Comparison of ENCODE assay signal across 8 mouse cellular contexts in genomic region chrX:101849281-101849821, GRCm38 (mm10). TPM values are rescaled to one million over a fixed set of nuclear protein-coding genes. Genes with fewer than 3 reads are reported as not detected.
DNase-seq lines count a peak whose midpoint lies in the region; ATAC-seq lines count a peak whose summit lies in the region.

Gene Nhsl2, plus strand, starts transcription at chrX:101849385.

- H3K27ac ChIP-seq in intestine, embryonic 14.5 days (ENCODE audit: low read depth): peak within 1 kb of the TSS; percentile 16; the same call in 1 of the 2 replicates

- peaks cover 46% of the 10 kb centered on the region for H3K27me3 ChIP-seq in intestine, embryonic 14.5 days (replicated peaks; ENCODE audit: control insufficient read depth, insufficient read depth, low read length)

- no peaks in the 10 kb centered on the region for H3K36me3 ChIP-seq in intestine, embryonic 14.5 days (ENCODE audit: control insufficient read depth, insufficient read depth, low read length)

- intact Hi-C loops in left cerebral cortex, postnatal 36 days (cut with DNase I): no loop called here

- peak within 1 kb of the TSS; percentile 44 for H3K4me3 ChIP-seq in intestine, embryonic 14.5 days (ENCODE audit: low read depth, low read length)

- DNase-seq in adrenal gland, postnatal 14 days: peak; percentile 55
- DNase-seq in cerebellum, postnatal 25 days: peak; percentile 78 to 81
- DNase-seq in gastrocnemius, postnatal 25 days: peak; percentile 29
- peak; percentile 69 for DNase-seq in intestine, embryonic 14.5 days (ENCODE audit: low spot score)
- peak; percentile 14 to 37 for DNase-seq in left cerebral cortex, postnatal 36 days (ENCODE audit: low spot score in 2 of 2)
- peak; percentile 61 for DNase-seq in mesoderm, embryonic 11.5 days (ENCODE audit: low read depth, low spot score)
- DNase-seq in right cerebral cortex, postnatal 25 days: peak; percentile 46
- DNase-seq in B cell, adult 2 months: no peak

- 12% methylated on average over 24 of the region's 58 CpGs for WGBS in intestine, embryonic 14.5 days

- H3K9ac ChIP-seq in intestine, embryonic 14.5 days (ENCODE audit: low read length): peak within 1 kb of the TSS; percentile 48

- peak; percentile 77 for ATAC-seq in intestine, embryonic 14.5 days (replicated peaks; ENCODE audit: low FRiP score, low TSS enrichment, low read depth)

- H3K4me2 ChIP-seq in intestine, embryonic 14.5 days (ENCODE audit: low read length): peak within 1 kb of the TSS; percentile 54

- H3K9me3 ChIP-seq in intestine, embryonic 14.5 days (ENCODE audit: control insufficient read depth, low read length): no peaks in the 10 kb centered on the region

- peaks cover 5% of the 10 kb centered on the region; the same call in 1 of the 2 replicates for H3K4me1 ChIP-seq in intestine, embryonic 14.5 days (replicated peaks; ENCODE audit: control insufficient read depth, insufficient read depth, low read length)

RNA-seq across cellular contexts. Expression of gene Nhsl2, which starts in this region (rescaled TPM):
- total RNA-seq in adrenal gland, postnatal 14 days (2021): 5.7 and 6.2 TPM in 2 replicates
- total RNA-seq in gastrocnemius, postnatal 25 days (2021): 1 to 10 TPM; 2.0 to 3.6 TPM
- polyA plus RNA-seq in intestine, embryonic 14.5 days (2014; fragmentation: Nextera tagmentation; extraction: Ambion mirVana): 13.8 and 14.4 TPM in 2 replicates
- total RNA-seq in left cerebral cortex, postnatal 36 days (2021): 10 to 100 TPM; 28.7 to 43.0 TPM

Comparison
In these comparisons a context has a peak if more than half of its experiments do, and no peak if none do; other contexts are left out.
1. DNase-seq: peak in adrenal gland, postnatal 14 days (single experiment), cerebellum, postnatal 25 days (2 of 2), gastrocnemius, postnatal 25 days (single experiment), intestine, embryonic 14.5 days (single experiment), left cerebral cortex, postnatal 36 days (2 of 2), mesoderm, embryonic 11.5 days (single experiment) and right cerebral cortex, postnatal 25 days (single experiment); none in B cell, adult 2 months (0 of 2).